Mouse (Mus musculus) lung, postnatal 25 days (tissue): ENCODE measurements around the gene Itprip.
A peak's percentile ranks its signal among the peaks of the same experiment; 100 is the strongest.

Source experiments
- DNase-seq: peaks from one replicate; pipeline ENCODE4 v3.0.0; 2022; ENCODE audit warnings: low spot score

Gene Itprip

GRCm38 (mm10) chr19:47919126-47919965 is at the start of gene Itprip, which contains the start of gene Cfap43:
TSS of gene Itprip (minus strand) at chr19:47919299.
TSS of gene Cfap43 (minus strand) at chr19:47919287.
- DNase-seq, result peak; percentile 92

GRCm38 (mm10) chr19:47958181-47958580 is 39.1 kb upstream of the Itprip start:
- DNase-seq, result no peak

- no peak for DNase-seq
Observed at GRCm38 (mm10) chr19:47953169-47953568, 34.1 kb upstream of the Itprip start.

GRCm38 (mm10) chr19:47950946-47951345 is 31.8 kb upstream of the Itprip start:
- no peak for DNase-seq

GRCm38 (mm10) chr19:47946821-47947465 is 27.8 kb upstream of the Itprip start:
- no peak for DNase-seq

- no peak for DNase-seq
Observed at GRCm38 (mm10) chr19:47939361-47939760, 20.3 kb upstream of the Itprip start.

- peak; percentile 63 for DNase-seq
Observed at GRCm38 (mm10) chr19:47937443-47938406, 18.6 kb upstream of the Itprip start, which contains the start of gene Cfap58. TSS of gene Cfap58 (plus strand) at chr19:47937675.

- no peak for DNase-seq
Observed at GRCm38 (mm10) chr19:47936938-47937337, 17.8 kb upstream of the Itprip start.

- DNase-seq, result no peak
Observed at GRCm38 (mm10) chr19:47936490-47936889, 17.4 kb upstream of the Itprip start.

GRCm38 (mm10) chr19:47935530-47935929 is 16.4 kb upstream of the Itprip start:
- no peak for DNase-seq

GRCm38 (mm10) chr19:47934636-47935238 is 15.6 kb upstream of the Itprip start:
- DNase-seq, result peak; percentile 50

GRCm38 (mm10) chr19:47934146-47934545 is 15.0 kb upstream of the Itprip start:
- DNase-seq, result no peak

- peak; percentile 73 for DNase-seq
Observed at GRCm38 (mm10) chr19:47931982-47932638, 13.0 kb upstream of the Itprip start.

- peak; percentile 86 for DNase-seq
Observed at GRCm38 (mm10) chr19:47929043-47929442, 9.9 kb upstream of the Itprip start.

GRCm38 (mm10) chr19:47927032-47927431 is 7.9 kb upstream of the Itprip start:
- DNase-seq, result no peak

- DNase-seq, result no peak
Observed at GRCm38 (mm10) chr19:47925819-47926218, 6.7 kb upstream of the Itprip start.

- peak; percentile 66 for DNase-seq
Observed at GRCm38 (mm10) chr19:47919966-47920375, 872 bp upstream of the Itprip start.

GRCm38 (mm10) chr19:47918455-47919101 is 521 bp downstream of the Itprip start:
- peak; percentile 60 for DNase-seq

- DNase-seq, result no peak
Observed at GRCm38 (mm10) chr19:47918016-47918415, 1.1 kb downstream of the Itprip start.

GRCm38 (mm10) chr19:47917396-47917795 is 1.7 kb downstream of the Itprip start:
- DNase-seq, result no peak
